Mouse (Mus musculus): ENCODE data around the gene Cradd. TPM values are rescaled to one million over a fixed set of nuclear protein-coding genes. Genes with fewer than 3 reads are reported as not detected.

Cradd gene
- polyA plus RNA-seq, 1 experiment = 9.5 TPM

DNA sequence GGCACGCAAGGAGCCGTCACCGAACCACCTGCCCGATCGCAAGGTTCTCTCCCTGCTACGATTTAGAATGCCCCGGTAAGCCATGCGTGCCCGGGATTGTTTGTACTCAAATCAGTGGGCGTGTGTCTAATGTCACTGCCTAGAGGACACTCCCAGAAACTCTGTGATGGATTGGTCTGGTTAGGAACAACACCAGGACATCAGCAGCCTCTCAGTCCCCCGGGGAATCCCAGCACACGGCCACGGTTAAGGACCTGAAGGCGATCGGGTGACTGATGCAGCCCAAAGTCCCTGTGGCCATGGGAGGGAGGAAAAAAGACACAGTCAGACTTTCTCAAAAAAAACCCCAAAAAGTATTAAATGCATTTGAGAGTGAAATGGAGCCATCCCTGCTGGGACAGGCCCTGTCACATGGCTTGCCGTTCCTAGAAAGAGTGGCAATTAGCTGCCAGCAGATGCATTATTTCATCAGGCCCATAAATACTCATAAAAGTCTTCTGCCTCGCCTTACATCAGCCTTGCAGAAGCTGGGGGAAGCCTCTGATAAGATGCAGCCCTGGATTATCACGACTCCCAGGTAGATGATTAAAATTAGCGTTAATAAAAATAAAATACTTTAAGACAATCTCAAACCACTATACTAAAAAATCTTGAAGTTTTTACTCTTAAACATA, 8.0 kb downstream of the Cradd start:
- TF ChIP-seq MAX (IDR thresholded peaks at IDR 0.05; ENCODE audit: low read depth) (no peak), REST (IDR thresholded peaks at IDR 0.05; ENCODE audit: insufficient read depth, insufficient read length) (no peak), POLR2A (IDR thresholded peaks at IDR 0.05; ENCODE audit: insufficient read length, low read depth) (no peak), TCF12 (IDR thresholded peaks at IDR 0.05; ENCODE audit: insufficient read depth, poor library complexity, severe bottlenecking) (no peak), USF1 (IDR thresholded peaks at IDR 0.05; ENCODE audit: low read depth) (no peak), CEBPB (IDR thresholded peaks at IDR 0.05; ENCODE audit: insufficient read depth, poor library complexity, severe bottlenecking) (no peak), TCF3 (IDR thresholded peaks at IDR 0.05; ENCODE audit: insufficient read length, low read depth) (no peak), MYOD1 (IDR thresholded peaks at IDR 0.05; ENCODE audit: control insufficient read depth in 1 of 3, insufficient read length in 2 of 3, low read depth in 2 of 3) (no peak)
- Histone ChIP-seq H3K4me3 (no peak overlapping the region), H3ac (ENCODE audit: control insufficient read depth, insufficient read length) (no peak overlapping the region), H3K79me2 (ENCODE audit: control insufficient read depth, insufficient read depth) (no peaks in the 10 kb centered on the region), H3K4me2 (ENCODE audit: low read depth) (no peak overlapping the region), H3K27me3 (ENCODE audit: control insufficient read depth, insufficient read depth, insufficient read length) (no peaks in the 10 kb centered on the region), H3K36me3 (ENCODE audit: control insufficient read depth, insufficient read depth) (no peaks in the 10 kb centered on the region)

- H3K79me2 ChIP-seq (ENCODE audit: control insufficient read depth, insufficient read depth) = no peaks in the 10 kb centered on the region
- TF ChIP-seq MAX (IDR thresholded peaks at IDR 0.05; ENCODE audit: low read depth) = no peak
- TF ChIP-seq CEBPB (IDR thresholded peaks at IDR 0.05; ENCODE audit: insufficient read depth, poor library complexity, severe bottlenecking) = no peak
- TF ChIP-seq POLR2AphosphoS2 (IDR thresholded peaks at IDR 0.05; ENCODE audit: insufficient read length, low read depth) = no peak
- no peak for TF ChIP-seq MYOD1 (IDR thresholded peaks at IDR 0.05; ENCODE audit: control insufficient read depth in 1 of 3, insufficient read length in 2 of 3, low read depth in 2 of 3)
- no peak for TF ChIP-seq MYOG (IDR thresholded peaks at IDR 0.05; ENCODE audit: control insufficient read depth in 1 of 3, insufficient read depth in 1 of 3, insufficient read length in 2 of 3, low read depth in 2 of 3)
- no peak for TF ChIP-seq TCF12 (IDR thresholded peaks at IDR 0.05; ENCODE audit: insufficient read depth, poor library complexity, severe bottlenecking)
- no peak for TF ChIP-seq USF1 (IDR thresholded peaks at IDR 0.05; ENCODE audit: low read depth)
- TF ChIP-seq E2F4 (IDR thresholded peaks at IDR 0.05; ENCODE audit: insufficient read depth) = no peak
- TF ChIP-seq TCF3 (IDR thresholded peaks at IDR 0.05; ENCODE audit: insufficient read length, low read depth) = no peak
- no peak for TF ChIP-seq SRF (IDR thresholded peaks at IDR 0.05; ENCODE audit: control insufficient read depth, insufficient read length, low read depth)
- no peak for TF ChIP-seq REST (IDR thresholded peaks at IDR 0.05; ENCODE audit: insufficient read depth, insufficient read length)
- TF ChIP-seq POLR2A (IDR thresholded peaks at IDR 0.05; ENCODE audit: insufficient read length, low read depth) = no peak
- H3K4me3 ChIP-seq = no peak overlapping the region
- no peaks in the 10 kb centered on the region for H3K36me3 ChIP-seq (ENCODE audit: control insufficient read depth, insufficient read depth)
- no peaks in the 10 kb centered on the region for H3K27me3 ChIP-seq (ENCODE audit: control insufficient read depth, insufficient read depth, insufficient read length)
- H3K4me2 ChIP-seq (ENCODE audit: low read depth) = no peak overlapping the region
- no peak overlapping the region for H3ac ChIP-seq (ENCODE audit: control insufficient read depth, insufficient read length)
These were observed 8.6 kb downstream of the Cradd start for GRCm38 (mm10) chr10:95315321-95315720.

DNA sequence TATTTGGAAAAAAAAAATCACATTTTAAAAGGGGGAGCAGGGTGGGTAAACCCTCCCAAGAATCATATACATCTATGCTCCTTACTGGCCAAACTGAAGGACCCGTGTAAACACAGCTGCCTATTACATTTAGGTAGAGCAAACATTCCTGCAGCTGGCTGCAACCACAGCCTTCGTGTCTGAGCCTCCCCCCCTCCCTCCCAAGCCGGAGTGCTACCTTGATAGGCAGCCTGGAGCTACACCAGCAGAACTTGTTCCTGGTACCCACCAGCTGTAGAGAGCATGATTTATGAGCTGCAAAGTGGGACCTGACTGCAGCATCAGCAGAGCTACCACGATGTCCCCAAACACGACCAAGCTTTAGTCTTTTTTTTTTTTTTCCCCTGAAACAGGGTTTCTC, 9.9 kb downstream of the Cradd start:
- Histone ChIP-seq H3K79me2 (ENCODE audit: control insufficient read depth, insufficient read depth) (no peaks in the 10 kb centered on the region), H3K4me2 (ENCODE audit: low read depth) (no peak overlapping the region), H3ac (ENCODE audit: control insufficient read depth, insufficient read length) (no peak overlapping the region), H3K36me3 (ENCODE audit: control insufficient read depth, insufficient read depth) (no peaks in the 10 kb centered on the region), H3K4me3 (no peak overlapping the region), H3K27me3 (ENCODE audit: control insufficient read depth, insufficient read depth, insufficient read length) (no peaks in the 10 kb centered on the region)
- TF ChIP-seq REST (IDR thresholded peaks at IDR 0.05; ENCODE audit: insufficient read depth, insufficient read length) = no peak

- Histone ChIP-seq H3K36me3 (ENCODE audit: control insufficient read depth, insufficient read depth) (no peaks in the 10 kb centered on the region), H3K27me3 (ENCODE audit: control insufficient read depth, insufficient read depth, insufficient read length) (no peaks in the 10 kb centered on the region), H3K79me2 (ENCODE audit: control insufficient read depth, insufficient read depth) (no peaks in the 10 kb centered on the region), H3ac (ENCODE audit: control insufficient read depth, insufficient read length) (no peak overlapping the region), H3K4me3 (no peak overlapping the region), H3K4me2 (ENCODE audit: low read depth) (no peak overlapping the region)
- TF ChIP-seq TCF3 (IDR thresholded peaks at IDR 0.05; ENCODE audit: insufficient read length, low read depth) = no peak
- TF ChIP-seq MYOD1 (IDR thresholded peaks at IDR 0.05; ENCODE audit: control insufficient read depth in 1 of 3, insufficient read length in 2 of 3, low read depth in 2 of 3) = peak in 1 of 3 experiments; percentile 46
These were observed 10.4 kb downstream of the Cradd start for GRCm38 (mm10) chr10:95313524-95313923.

GRCm38 (mm10) chr10:95310688-95311441, 13.1 kb downstream of the Cradd start:
- Histone ChIP-seq H3K4me3 (no peak overlapping the region), H3K79me2 (ENCODE audit: control insufficient read depth, insufficient read depth) (no peaks in the 10 kb centered on the region), H3K36me3 (ENCODE audit: control insufficient read depth, insufficient read depth) (no peaks in the 10 kb centered on the region), H3ac (ENCODE audit: control insufficient read depth, insufficient read length) (no peak overlapping the region), H3K27me3 (ENCODE audit: control insufficient read depth, insufficient read depth, insufficient read length) (no peaks in the 10 kb centered on the region), H3K4me2 (ENCODE audit: low read depth) (no peak overlapping the region)
- no peak for TF ChIP-seq TCF3 (IDR thresholded peaks at IDR 0.05; ENCODE audit: insufficient read length, low read depth)
- no peak for TF ChIP-seq MYOD1 (IDR thresholded peaks at IDR 0.05; ENCODE audit: control insufficient read depth in 1 of 3, insufficient read length in 2 of 3, low read depth in 2 of 3)
- no peak for TF ChIP-seq E2F4 (IDR thresholded peaks at IDR 0.05; ENCODE audit: insufficient read depth)
- no peak for TF ChIP-seq REST (IDR thresholded peaks at IDR 0.05; ENCODE audit: insufficient read depth, insufficient read length)
- no peak for TF ChIP-seq CEBPB (IDR thresholded peaks at IDR 0.05; ENCODE audit: insufficient read depth, poor library complexity, severe bottlenecking)
- TF ChIP-seq POLR2A (IDR thresholded peaks at IDR 0.05; ENCODE audit: insufficient read length, low read depth) = no peak
- TF ChIP-seq SRF (IDR thresholded peaks at IDR 0.05; ENCODE audit: control insufficient read depth, insufficient read length, low read depth) = no peak
- no peak for TF ChIP-seq MYOG (IDR thresholded peaks at IDR 0.05; ENCODE audit: control insufficient read depth in 1 of 3, insufficient read depth in 1 of 3, insufficient read length in 2 of 3, low read depth in 2 of 3)
- TF ChIP-seq MAX (IDR thresholded peaks at IDR 0.05; ENCODE audit: low read depth) = no peak
- TF ChIP-seq TCF12 (IDR thresholded peaks at IDR 0.05; ENCODE audit: insufficient read depth, poor library complexity, severe bottlenecking) = no peak
- no peak for TF ChIP-seq POLR2AphosphoS2 (IDR thresholded peaks at IDR 0.05; ENCODE audit: insufficient read length, low read depth)
